Mouse (Mus musculus) CD4-positive, CD25-positive, alpha-beta regulatory T cell, adult 2 months (primary cell): ENCODE measurements around the gene Clstn2.

Experiments used
- DNase-seq: peaks from one replicate; pipeline ENCODE4 v3.0.0-alpha.2; 2012; ENCODE audit warnings: low read depth, low spot score

The Clstn2 gene

GRCm38 (mm10) chr9:97474896-97475295 lies 558.1 kb downstream of the Clstn2 start:
- DNase-seq, result no peak

GRCm38 (mm10) chr9:97471014-97471591 lies 561.9 kb downstream of the Clstn2 start:
- no peak for DNase-seq

- DNase-seq, result no peak
These were observed 572.5 kb downstream of the Clstn2 start for GRCm38 (mm10) chr9:97460452-97460851.

- DNase-seq, result no peak
These were observed 573.2 kb downstream of the Clstn2 start for GRCm38 (mm10) chr9:97459745-97460144.

DNA sequence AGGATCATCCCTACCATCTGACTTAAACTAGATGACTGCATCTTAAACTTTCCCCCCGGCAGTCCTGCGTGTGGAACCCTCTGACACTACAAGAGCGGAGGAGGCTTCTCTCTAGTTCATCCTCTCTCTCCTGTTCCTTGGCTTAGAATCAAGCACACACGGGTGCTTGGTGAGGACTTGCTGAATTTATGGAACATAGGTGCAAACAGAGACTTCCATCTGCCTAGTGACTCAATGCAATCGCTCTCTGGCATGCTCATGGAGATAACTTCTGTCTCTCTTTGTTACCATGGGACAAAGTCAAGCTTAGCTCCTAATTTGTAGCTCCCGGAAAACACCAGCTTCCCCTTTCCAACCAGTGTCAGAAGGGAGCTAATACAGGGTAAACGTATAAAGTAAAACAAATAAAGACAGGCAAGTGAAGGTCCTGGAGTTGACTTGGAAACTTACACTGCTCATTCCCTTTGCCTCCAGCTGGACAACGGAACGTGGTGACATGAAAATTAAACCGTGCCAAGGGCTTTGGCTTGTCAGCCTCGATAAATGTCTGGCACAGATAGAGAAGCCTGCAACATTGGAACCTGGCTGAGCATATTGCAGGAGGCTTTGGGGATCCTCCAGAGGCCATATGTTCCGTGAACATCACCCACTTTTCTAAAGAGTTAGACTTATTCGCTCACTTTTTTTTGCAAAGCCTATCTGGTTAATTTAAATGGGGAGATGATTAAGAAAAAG lies 583.5 kb downstream of the Clstn2 start:
- no peak for DNase-seq

GRCm38 (mm10) chr9:97439872-97440636 lies 592.9 kb downstream of the Clstn2 start:
- no peak for DNase-seq

DNA sequence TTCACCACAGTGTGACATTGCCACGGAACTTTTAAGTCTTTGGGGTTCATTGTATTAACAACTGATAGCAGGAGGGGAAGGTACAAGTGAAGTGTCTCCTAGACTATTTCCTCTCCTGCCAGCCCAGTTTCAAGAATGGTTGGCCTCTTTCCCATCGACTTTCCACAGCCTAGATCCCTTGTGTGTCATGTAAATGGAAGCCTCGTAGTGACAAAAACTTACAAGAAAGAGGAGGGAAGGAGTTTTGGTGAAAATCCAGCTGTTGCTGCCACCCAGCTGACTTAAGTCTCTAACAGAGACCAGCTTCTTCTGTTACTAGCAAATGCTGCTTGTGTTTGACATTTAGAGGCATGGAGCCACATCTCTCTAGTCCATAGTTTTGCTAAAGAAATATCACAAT lies 598.3 kb downstream of the Clstn2 start:
- DNase-seq, result no peak

DNA sequence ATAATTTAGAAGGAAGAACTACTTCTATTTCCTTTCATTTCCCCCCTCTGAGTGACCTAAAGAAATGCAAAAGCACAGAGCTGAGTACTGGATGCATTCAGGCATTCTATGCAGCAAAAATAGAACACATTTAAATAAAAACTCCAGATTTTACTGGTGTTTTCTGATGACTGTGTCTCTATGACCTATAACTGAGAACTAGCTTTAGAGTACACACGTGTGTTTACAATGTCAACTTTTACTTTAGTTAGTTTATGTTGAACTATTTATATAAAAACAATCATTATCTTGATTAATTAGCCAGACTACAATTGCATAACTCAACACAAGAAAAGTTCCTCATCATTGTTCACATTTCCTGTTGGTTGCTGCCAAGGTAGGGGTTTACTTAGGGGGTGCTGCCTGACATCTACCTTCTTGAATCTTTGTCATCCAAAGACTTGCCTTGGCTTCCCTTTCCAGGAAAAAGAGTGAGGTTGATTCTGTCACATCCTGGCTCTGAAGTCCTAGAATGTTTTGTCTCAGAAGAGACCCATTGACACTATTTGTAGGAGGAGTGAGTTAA lies 603.0 kb downstream of the Clstn2 start:
- no peak for DNase-seq

DNA sequence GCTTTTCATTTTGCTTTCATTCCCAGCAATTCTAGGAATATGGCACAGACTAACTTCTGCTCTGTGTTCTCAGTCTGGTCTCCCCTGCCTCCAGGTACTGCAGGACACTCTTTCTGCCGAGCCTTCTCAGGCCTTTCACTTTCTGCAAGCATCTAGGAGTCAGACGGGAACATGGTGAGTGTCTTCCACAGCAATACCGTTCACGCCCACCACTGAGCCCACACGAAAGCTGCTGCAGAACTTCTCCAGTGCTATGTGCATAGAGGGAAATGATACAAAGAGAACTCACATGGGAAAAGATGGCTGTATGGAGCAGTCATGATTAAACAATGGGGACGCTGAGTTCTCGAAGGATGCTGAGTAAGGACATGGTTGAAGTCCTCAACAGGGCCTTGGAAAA lies 604.9 kb downstream of the Clstn2 start:
- no peak for DNase-seq

DNA sequence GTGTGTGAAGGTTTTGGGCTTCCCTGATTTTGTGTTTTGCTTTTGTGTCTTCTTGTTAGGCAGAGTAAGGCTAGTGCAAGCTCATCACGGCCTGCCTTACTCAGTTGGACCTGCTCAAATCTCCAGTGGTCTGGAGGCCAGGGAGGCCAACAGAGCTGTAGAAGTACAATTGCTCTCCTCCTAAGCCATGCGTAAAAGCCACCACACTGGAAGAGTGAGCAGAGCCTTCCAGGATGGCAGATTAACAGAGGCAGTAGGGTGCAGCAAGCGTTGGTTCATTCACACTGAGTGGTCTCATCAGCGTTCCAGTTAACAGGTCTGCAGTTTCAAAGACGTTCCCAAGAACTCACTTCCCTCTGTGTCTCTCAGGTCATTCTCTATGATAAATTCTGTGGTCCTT lies 612.1 kb downstream of the Clstn2 start:
- DNase-seq, result no peak

GRCm38 (mm10) chr9:97414876-97415668 lies 617.9 kb downstream of the Clstn2 start:
- no peak for DNase-seq

DNA sequence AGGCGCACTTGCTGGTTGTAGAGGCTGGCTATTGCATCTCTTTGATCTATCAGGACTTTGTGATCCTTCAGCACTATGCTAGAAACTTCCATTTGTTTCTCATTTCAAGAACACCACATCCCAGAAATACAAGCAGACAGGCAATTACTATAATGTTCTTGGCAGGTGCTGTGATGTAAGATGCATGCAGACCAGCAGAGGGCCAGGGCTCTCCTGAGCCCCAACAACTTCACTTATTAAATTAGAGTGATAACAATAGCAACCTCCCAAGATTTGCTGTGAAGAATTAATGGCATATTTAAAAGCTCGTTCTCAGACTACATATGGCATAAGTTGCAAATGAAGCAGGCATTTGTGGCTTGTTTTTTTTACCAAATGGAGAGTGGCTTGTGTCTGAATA lies 624.8 kb downstream of the Clstn2 start:
- no peak for DNase-seq
